Mouse (Mus musculus): ENCODE data around the gene Ddx4. TPM values are rescaled to one million over a fixed set of nuclear protein-coding genes. Genes with fewer than 3 reads are reported as not detected.

Ddx4 gene
- total RNA-seq (2017), result 20.5 and 33.5 TPM in 2 replicates

- ATAC-seq (replicated peaks in 1 of 2; ENCODE audit: insufficient read depth in 1 of 2, low FRiP score in 2 of 2, low TSS enrichment in 1 of 2, low read depth in 1 of 2, poor library complexity in 2 of 2, severe bottlenecking in 2 of 2), result no peak
Measured at GRCm38 (mm10) chr13:112652205-112652604, at the start of gene Ddx4. Gene Ddx4 (minus strand): TSS chr13:112652475.

GRCm38 (mm10) chr13:112701256-112701655, 49.0 kb upstream of the Ddx4 start:
- no peak for ATAC-seq (replicated peaks in 1 of 2; ENCODE audit: insufficient read depth in 1 of 2, low FRiP score in 2 of 2, low TSS enrichment in 1 of 2, low read depth in 1 of 2, poor library complexity in 2 of 2, severe bottlenecking in 2 of 2)

GRCm38 (mm10) chr13:112695526-112696240, 43.4 kb upstream of the Ddx4 start:
- no peak for ATAC-seq (replicated peaks in 1 of 2; ENCODE audit: insufficient read depth in 1 of 2, low FRiP score in 2 of 2, low TSS enrichment in 1 of 2, low read depth in 1 of 2, poor library complexity in 2 of 2, severe bottlenecking in 2 of 2)

- ATAC-seq (replicated peaks in 1 of 2; ENCODE audit: insufficient read depth in 1 of 2, low FRiP score in 2 of 2, low TSS enrichment in 1 of 2, low read depth in 1 of 2, poor library complexity in 2 of 2, severe bottlenecking in 2 of 2), result no peak
Measured at GRCm38 (mm10) chr13:112692870-112693553, 40.7 kb upstream of the Ddx4 start.

- no peak for ATAC-seq (replicated peaks in 1 of 2; ENCODE audit: insufficient read depth in 1 of 2, low FRiP score in 2 of 2, low TSS enrichment in 1 of 2, low read depth in 1 of 2, poor library complexity in 2 of 2, severe bottlenecking in 2 of 2)
Measured at GRCm38 (mm10) chr13:112686155-112686554, 33.9 kb upstream of the Ddx4 start.

- ATAC-seq (replicated peaks in 1 of 2; ENCODE audit: insufficient read depth in 1 of 2, low FRiP score in 2 of 2, low TSS enrichment in 1 of 2, low read depth in 1 of 2, poor library complexity in 2 of 2, severe bottlenecking in 2 of 2), result no peak
Measured at GRCm38 (mm10) chr13:112683970-112684369, 31.7 kb upstream of the Ddx4 start.

GRCm38 (mm10) chr13:112683312-112683711, 31.0 kb upstream of the Ddx4 start:
- ATAC-seq (replicated peaks in 1 of 2; ENCODE audit: insufficient read depth in 1 of 2, low FRiP score in 2 of 2, low TSS enrichment in 1 of 2, low read depth in 1 of 2, poor library complexity in 2 of 2, severe bottlenecking in 2 of 2), result no peak

- ATAC-seq (replicated peaks in 1 of 2; ENCODE audit: insufficient read depth in 1 of 2, low FRiP score in 2 of 2, low TSS enrichment in 1 of 2, low read depth in 1 of 2, poor library complexity in 2 of 2, severe bottlenecking in 2 of 2), result no peak
Measured at GRCm38 (mm10) chr13:112678154-112678553, 25.9 kb upstream of the Ddx4 start.

GRCm38 (mm10) chr13:112673899-112674447, 21.7 kb upstream of the Ddx4 start:
- peak; percentile 62 to 82; a peak in 3 of 4 replicates for ATAC-seq (replicated peaks in 1 of 2; ENCODE audit: insufficient read depth in 1 of 2, low FRiP score in 2 of 2, low TSS enrichment in 1 of 2, low read depth in 1 of 2, poor library complexity in 2 of 2, severe bottlenecking in 2 of 2)

GRCm38 (mm10) chr13:112672797-112673196, 20.5 kb upstream of the Ddx4 start:
- ATAC-seq (replicated peaks in 1 of 2; ENCODE audit: insufficient read depth in 1 of 2, low FRiP score in 2 of 2, low TSS enrichment in 1 of 2, low read depth in 1 of 2, poor library complexity in 2 of 2, severe bottlenecking in 2 of 2), result no peak

- ATAC-seq (replicated peaks in 1 of 2; ENCODE audit: insufficient read depth in 1 of 2, low FRiP score in 2 of 2, low TSS enrichment in 1 of 2, low read depth in 1 of 2, poor library complexity in 2 of 2, severe bottlenecking in 2 of 2), result no peak
Measured at GRCm38 (mm10) chr13:112671708-112672107, 19.4 kb upstream of the Ddx4 start.

GRCm38 (mm10) chr13:112667215-112667614, 14.9 kb upstream of the Ddx4 start:
- ATAC-seq (replicated peaks in 1 of 2; ENCODE audit: insufficient read depth in 1 of 2, low FRiP score in 2 of 2, low TSS enrichment in 1 of 2, low read depth in 1 of 2, poor library complexity in 2 of 2, severe bottlenecking in 2 of 2), result no peak; a peak in 1 of 4 replicates

GRCm38 (mm10) chr13:112666433-112667024, 14.3 kb upstream of the Ddx4 start:
- ATAC-seq (replicated peaks in 1 of 2; ENCODE audit: insufficient read depth in 1 of 2, low FRiP score in 2 of 2, low TSS enrichment in 1 of 2, low read depth in 1 of 2, poor library complexity in 2 of 2, severe bottlenecking in 2 of 2), result peak; percentile 80 to 90

GRCm38 (mm10) chr13:112661687-112662086, 9.4 kb upstream of the Ddx4 start:
- ATAC-seq (replicated peaks in 1 of 2; ENCODE audit: insufficient read depth in 1 of 2, low FRiP score in 2 of 2, low TSS enrichment in 1 of 2, low read depth in 1 of 2, poor library complexity in 2 of 2, severe bottlenecking in 2 of 2), result no peak

GRCm38 (mm10) chr13:112660574-112661381, 8.5 kb upstream of the Ddx4 start, which contains the start of gene Slc38a9:
Gene Slc38a9 (plus strand): TSS chr13:112660751.
- peak; percentile 98 to 99 for ATAC-seq (replicated peaks in 1 of 2; ENCODE audit: insufficient read depth in 1 of 2, low FRiP score in 2 of 2, low TSS enrichment in 1 of 2, low read depth in 1 of 2, poor library complexity in 2 of 2, severe bottlenecking in 2 of 2)

- ATAC-seq (replicated peaks in 1 of 2; ENCODE audit: insufficient read depth in 1 of 2, low FRiP score in 2 of 2, low TSS enrichment in 1 of 2, low read depth in 1 of 2, poor library complexity in 2 of 2, severe bottlenecking in 2 of 2), result no peak
Measured at GRCm38 (mm10) chr13:112659986-112660573, 7.8 kb upstream of the Ddx4 start.

GRCm38 (mm10) chr13:112651183-112651582, 1.1 kb downstream of the Ddx4 start:
- ATAC-seq (replicated peaks in 1 of 2; ENCODE audit: insufficient read depth in 1 of 2, low FRiP score in 2 of 2, low TSS enrichment in 1 of 2, low read depth in 1 of 2, poor library complexity in 2 of 2, severe bottlenecking in 2 of 2), result no peak
